Comparison of ENCODE assay signal across 18 mouse cellular contexts in genomic region chr12:96114727-96115379, GRCm38 (mm10).
DNase-seq lines count a peak whose midpoint lies in the region; ATAC-seq lines count a peak whose summit lies in the region.
"Had no signal": no experiment of that assay in that cellular context is flagged by ENCODE, and none has a peak within 500 bp of the region (broad histone marks: within the 10 kb centered on the region; RNA-seq: fewer than 3 reads in every experiment).

No protein-coding gene starts in this region.

- H3K27me3 ChIP-seq in midbrain, embryonic 12.5 days = no peaks in the 10 kb centered on the region
- H3K27me3 ChIP-seq in midbrain, embryonic 15.5 days (replicated peaks) = no peaks in the 10 kb centered on the region
- H3K27me3 ChIP-seq in forebrain, embryonic 16.5 days (replicated peaks; ENCODE audit: control insufficient read depth, insufficient read depth, low read length) = no peaks in the 10 kb centered on the region
- H3K27me3 ChIP-seq in neural tube, embryonic 13.5 days = no peaks in the 10 kb centered on the region
- no peaks in the 10 kb centered on the region for H3K27me3 ChIP-seq in heart, embryonic 12.5 days (replicated peaks)
- H3K27me3 ChIP-seq: liver, embryonic 12.5 days; megakaryocyte, embryonic 14.5 days; Patski had no signal

- no peak overlapping the region for H3K9ac ChIP-seq in midbrain, embryonic 12.5 days (replicated peaks)
- H3K9ac ChIP-seq in midbrain, embryonic 15.5 days = no peak overlapping the region
- no peak overlapping the region for H3K9ac ChIP-seq in forebrain, embryonic 16.5 days (replicated peaks; ENCODE audit: low read depth, low read length)
- H3K9ac ChIP-seq in neural tube, embryonic 13.5 days = no peak overlapping the region
- H3K9ac ChIP-seq in heart, embryonic 12.5 days = no peak overlapping the region
- H3K9ac ChIP-seq: liver, embryonic 12.5 days had no signal

- DNase-seq in embryo, embryonic 10 days (ENCODE audit: low spot score) = peak; percentile 18
- DNase-seq in embryo, embryonic 9.5 days (ENCODE audit: extremely low spot score) = no peak
- no peak for DNase-seq in thymus, postnatal 25 days
- DNase-seq: cerebellum, adult 18-20 months; gastrocnemius, postnatal 36 days; kidney, adult 9 months; left cerebral cortex, postnatal 4 days; right cerebral cortex, postnatal 14 days had no signal

- WGBS in midbrain, embryonic 12.5 days = 34% methylated on average over 3 of the region's 3 CpGs
- 22% methylated on average over 3 of the region's 3 CpGs for whole genome bisulfite sequencing in midbrain, embryonic 15.5 days
- WGBS in forebrain, embryonic 16.5 days = 5% methylated on average over 3 of the region's 3 CpGs
- WGBS in neural tube, embryonic 13.5 days = 11% methylated on average over 3 of the region's 3 CpGs
- 62% methylated on average over 3 of the region's 3 CpGs for WGBS in heart, embryonic 12.5 days

- H3K4me2 ChIP-seq in midbrain, embryonic 12.5 days (replicated peaks) = no peak overlapping the region
- no peak overlapping the region for H3K4me2 ChIP-seq in midbrain, embryonic 15.5 days
- no peak overlapping the region for H3K4me2 ChIP-seq in forebrain, embryonic 16.5 days (ENCODE audit: low read length)
- H3K4me2 ChIP-seq in neural tube, embryonic 13.5 days = no peak overlapping the region
- H3K4me2 ChIP-seq in heart, embryonic 12.5 days = no peak overlapping the region
- H3K4me2 ChIP-seq: liver, embryonic 12.5 days had no signal

- H3K27ac ChIP-seq in midbrain, embryonic 12.5 days (replicated peaks) = no peak overlapping the region
- H3K27ac ChIP-seq in midbrain, embryonic 15.5 days = no peak overlapping the region
- H3K27ac ChIP-seq in forebrain, embryonic 16.5 days (ENCODE audit: low read length) = no peak overlapping the region
- no peak overlapping the region for H3K27ac ChIP-seq in neural tube, embryonic 13.5 days (replicated peaks)
- no peak overlapping the region for H3K27ac ChIP-seq in heart, embryonic 12.5 days (ENCODE audit: poor library complexity, severe bottlenecking)
- H3K27ac ChIP-seq: embryonic facial prominence, embryonic 10.5 days; layer of hippocampus, adult 2 months; liver, embryonic 12.5 days had no signal

- no peaks in the 10 kb centered on the region for H3K4me1 ChIP-seq in midbrain, embryonic 12.5 days
- H3K4me1 ChIP-seq in midbrain, embryonic 15.5 days = no peaks in the 10 kb centered on the region
- H3K4me1 ChIP-seq in forebrain, embryonic 16.5 days (replicated peaks; ENCODE audit: control insufficient read depth, insufficient read depth, low read length) = no peaks in the 10 kb centered on the region
- H3K4me1 ChIP-seq in neural tube, embryonic 13.5 days (replicated peaks) = 0 out of 2 replicates have a peak, but pooled peaks cover 4% of the 10 kb centered on the region
- H3K4me1 ChIP-seq in heart, embryonic 12.5 days (replicated peaks) = no peaks in the 10 kb centered on the region
- H3K4me1 ChIP-seq: embryonic facial prominence, embryonic 10.5 days; liver, embryonic 12.5 days; megakaryocyte, embryonic 14.5 days had no signal

- H3K36me3 ChIP-seq in midbrain, embryonic 12.5 days = no peaks in the 10 kb centered on the region
- no peaks in the 10 kb centered on the region for H3K36me3 ChIP-seq in midbrain, embryonic 15.5 days (replicated peaks)
- no peaks in the 10 kb centered on the region for H3K36me3 ChIP-seq in forebrain, embryonic 16.5 days (ENCODE audit: control insufficient read depth, insufficient read depth)
- H3K36me3 ChIP-seq in neural tube, embryonic 13.5 days = no peaks in the 10 kb centered on the region
- no peaks in the 10 kb centered on the region for H3K36me3 ChIP-seq in heart, embryonic 12.5 days
- H3K36me3 ChIP-seq: embryonic facial prominence, embryonic 10.5 days; liver, embryonic 12.5 days had no signal

- H3K9me3 ChIP-seq in midbrain, embryonic 12.5 days = no peaks in the 10 kb centered on the region
- H3K9me3 ChIP-seq in midbrain, embryonic 15.5 days = no peaks in the 10 kb centered on the region
- no peaks in the 10 kb centered on the region for H3K9me3 ChIP-seq in forebrain, embryonic 16.5 days (ENCODE audit: control insufficient read depth, low read length)
- no peaks in the 10 kb centered on the region for H3K9me3 ChIP-seq in neural tube, embryonic 13.5 days
- no peaks in the 10 kb centered on the region for H3K9me3 ChIP-seq in heart, embryonic 12.5 days (replicated peaks)
- H3K9me3 ChIP-seq: embryonic facial prominence, embryonic 10.5 days; liver, embryonic 12.5 days; megakaryocyte, embryonic 14.5 days had no signal

- no peak overlapping the region for H3K4me3 ChIP-seq in midbrain, embryonic 12.5 days
- H3K4me3 ChIP-seq in midbrain, embryonic 15.5 days = no peak overlapping the region
- H3K4me3 ChIP-seq in forebrain, embryonic 16.5 days (replicated peaks; ENCODE audit: low read length) = no peak overlapping the region
- no peak overlapping the region for H3K4me3 ChIP-seq in neural tube, embryonic 13.5 days
- no peak overlapping the region for H3K4me3 ChIP-seq in heart, embryonic 12.5 days
- H3K4me3 ChIP-seq: embryonic facial prominence, embryonic 10.5 days; layer of hippocampus, adult 2 months; liver, embryonic 12.5 days; megakaryocyte, embryonic 14.5 days had no signal

- peak; percentile 72; the same call in 1 of the 2 replicates for ATAC-seq in midbrain, embryonic 12.5 days (ENCODE audit: low FRiP score, low read depth)
- no peak for ATAC-seq in midbrain, embryonic 15.5 days (replicated peaks)
- ATAC-seq in forebrain, embryonic 16.5 days = peak; percentile 95
- peak; percentile 61 for ATAC-seq in neural tube, embryonic 13.5 days (ENCODE audit: low read depth)
- ATAC-seq in heart, embryonic 12.5 days (ENCODE audit: insufficient number of reproducible peaks, low FRiP score) = no peak
- ATAC-seq: liver, embryonic 12.5 days; Patski had no signal

Comparison
In these comparisons a context has a peak if more than half of its experiments do, and no peak if none do; other contexts are left out.
1. ATAC-seq: peak in midbrain, embryonic 12.5 days (single experiment), forebrain, embryonic 16.5 days (single experiment) and neural tube, embryonic 13.5 days (single experiment); none in midbrain, embryonic 15.5 days (single experiment) and heart, embryonic 12.5 days (single experiment).